Mouse (Mus musculus) gastrocnemius, adult 8-10 months (tissue): ENCODE data around the gene Atxn2. TPM values are rescaled to one million over a fixed set of nuclear protein-coding genes. Genes with fewer than 3 reads are reported as not detected.
"Not testable (repeated sequence)": the region's sequence is repeated elsewhere in the genome, so short reads cannot be mapped to it uniquely, and the experiment has no call there.

Source experiments
- DNase-seq, 2 experiments: peaks; one replicate each; pipeline ENCODE4 v3.0.0; 2022; ENCODE audit warnings: low spot score in 2 of 2
- total RNA-seq, 4 experiments: library from RNA; stranded (reverse); gene quantifications; 2 replicates each; pipeline ENCODE4 v1.2.4; 2022

The Atxn2 gene
- 100 to 1,000 TPM in 1 of 4 experiments, 10 to 100 TPM in 3; 82.6 to 108 (median 88.6) TPM for total RNA-seq

GRCm38 (mm10) chr5:121711174-121711927, at the start of gene Atxn2:
Gene Atxn2, plus strand, starts transcription at chr5:121711337.
- peak; percentile 71 to 80 for DNase-seq

- DNase-seq = no peak
These were observed 49.6 kb upstream of the Atxn2 start for GRCm38 (mm10) chr5:121661494-121661893.

GRCm38 (mm10) chr5:121663456-121663855, 47.7 kb upstream of the Atxn2 start:
- DNase-seq = no peak

DNA sequence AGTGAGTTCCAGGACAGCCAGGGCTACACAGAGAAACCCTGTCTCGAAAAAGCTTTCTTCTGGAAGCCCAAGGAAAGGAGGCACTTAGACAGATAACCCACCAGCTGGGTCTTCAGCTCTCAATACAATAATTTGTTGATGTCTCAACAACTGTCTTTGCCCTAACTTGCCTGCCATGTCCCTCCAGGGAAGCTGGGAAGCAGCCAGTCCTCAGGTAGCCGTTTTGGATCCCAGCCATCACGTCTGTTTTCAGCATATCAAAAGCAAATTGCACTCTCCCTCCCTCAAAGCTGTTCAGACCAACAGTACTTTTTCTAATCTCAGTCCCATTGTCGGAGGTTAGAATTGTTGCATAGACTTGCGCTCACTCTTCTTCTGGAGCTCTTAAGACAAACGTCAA, 47.1 kb upstream of the Atxn2 start:
- no peak for DNase-seq

- DNase-seq = no peak
These were observed 46.2 kb upstream of the Atxn2 start for GRCm38 (mm10) chr5:121664971-121665370.

DNA sequence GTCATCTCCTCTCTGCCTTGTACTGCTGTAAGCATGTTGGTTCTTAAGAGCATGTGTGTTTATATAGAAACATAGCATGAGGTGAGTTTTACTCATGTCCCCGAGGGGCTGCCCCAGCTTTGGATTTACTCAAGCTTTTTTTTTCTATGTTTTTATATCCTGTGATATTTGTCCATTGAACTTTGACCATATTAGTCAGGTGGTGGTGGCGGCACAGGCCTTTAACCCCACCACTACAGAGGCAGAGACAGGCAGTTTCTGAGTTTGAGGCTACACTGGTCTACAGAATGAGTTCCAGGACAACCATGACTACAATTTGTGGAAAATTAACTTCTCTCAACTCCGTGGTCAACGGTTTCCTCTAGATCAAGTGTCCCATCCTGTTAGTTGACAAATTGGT, 44.1 kb upstream of the Atxn2 start:
- DNase-seq = no peak

DNA sequence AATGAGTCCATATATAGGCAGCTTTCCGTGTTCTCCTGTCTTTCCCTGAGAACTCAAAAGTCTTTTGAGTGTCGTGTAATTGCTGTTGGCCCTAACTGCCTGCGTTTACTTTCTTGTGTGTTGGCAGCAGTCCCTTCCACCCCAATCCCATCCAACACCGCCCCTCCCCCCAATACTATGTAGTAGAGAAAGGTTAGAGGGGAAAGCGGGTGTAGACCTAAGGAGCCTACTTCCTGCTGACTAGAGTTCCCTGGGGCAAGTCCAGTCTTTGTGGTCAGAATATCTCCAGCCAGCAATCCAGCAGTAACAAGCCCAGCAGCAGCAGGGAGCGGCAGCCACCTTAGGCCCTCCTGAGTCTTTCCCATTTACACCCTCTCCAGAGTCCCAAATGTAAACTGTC, 42.7 kb upstream of the Atxn2 start:
- DNase-seq = no peak

GRCm38 (mm10) chr5:121670412-121670811, 40.7 kb upstream of the Atxn2 start:
- DNase-seq = no peak

GRCm38 (mm10) chr5:121682250-121682649, 28.9 kb upstream of the Atxn2 start:
- DNase-seq = no peak

GRCm38 (mm10) chr5:121685495-121685894, 25.6 kb upstream of the Atxn2 start:
- DNase-seq = no peak

DNA sequence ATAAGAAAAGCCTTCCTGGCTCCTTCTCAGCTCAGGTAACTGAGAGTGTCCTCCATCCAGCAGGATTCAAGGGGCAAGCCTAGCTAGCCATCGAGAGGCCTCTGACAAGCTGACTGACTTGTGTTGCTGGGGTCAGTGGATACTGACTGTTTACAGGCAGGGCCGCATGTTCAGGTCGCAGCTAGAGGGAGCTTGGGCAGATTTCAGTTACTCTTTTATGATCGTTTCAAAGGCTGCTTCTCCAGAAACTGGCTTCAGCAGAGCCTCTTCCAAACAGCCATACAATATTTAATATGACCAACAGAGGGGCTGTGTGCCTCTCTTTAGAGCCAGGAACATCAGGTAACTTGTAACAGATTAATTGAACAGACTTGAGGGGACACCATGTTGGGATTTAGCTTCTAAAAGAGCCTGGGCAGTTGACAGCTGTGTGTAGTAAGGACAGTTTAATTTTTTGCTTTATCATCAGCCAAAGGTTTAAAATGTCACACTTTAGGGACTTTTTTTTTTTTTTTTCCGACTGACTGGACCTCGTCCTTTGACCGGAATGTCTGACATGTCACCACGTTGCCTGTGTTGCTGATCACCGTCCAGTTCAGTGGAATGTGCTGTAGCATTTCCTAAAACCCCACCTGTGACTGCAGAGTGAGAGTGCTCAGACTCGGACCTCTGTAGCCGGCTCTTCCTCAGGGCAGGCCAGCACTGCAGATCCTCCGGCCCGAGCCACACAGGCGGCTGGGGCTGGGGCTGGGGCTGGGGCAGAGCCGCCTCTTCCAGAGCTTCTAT, 24.8 kb upstream of the Atxn2 start:
- no peak for DNase-seq

GRCm38 (mm10) chr5:121690482-121691211, 20.5 kb upstream of the Atxn2 start:
- DNase-seq = peak; percentile 26 to 38

- not testable (repeated sequence) for DNase-seq
These were observed 19.7 kb upstream of the Atxn2 start for GRCm38 (mm10) chr5:121691436-121691835.

DNA sequence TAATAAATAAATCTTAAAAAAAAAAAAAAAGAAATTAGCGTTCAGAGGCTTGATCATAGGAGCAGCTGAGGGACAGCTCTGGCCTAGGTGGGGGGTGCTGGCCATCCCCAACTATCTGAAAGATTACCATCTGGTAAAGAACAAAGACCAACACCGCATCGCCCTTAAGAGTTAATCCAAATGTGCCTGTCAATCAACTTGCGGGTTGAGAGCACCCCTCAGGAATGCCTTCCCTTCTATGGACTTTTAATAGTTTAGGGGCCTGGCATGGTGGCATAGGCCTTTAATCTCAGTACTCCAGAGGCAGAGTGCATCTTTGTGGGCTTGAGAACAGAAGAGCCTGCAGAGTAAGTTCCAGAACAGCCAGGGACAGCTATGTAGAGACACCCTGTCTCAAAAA, 18.2 kb upstream of the Atxn2 start:
- no peak for DNase-seq

- no peak for DNase-seq
These were observed 14.4 kb upstream of the Atxn2 start for GRCm38 (mm10) chr5:121696761-121697160.

GRCm38 (mm10) chr5:121699891-121700290, 11.2 kb upstream of the Atxn2 start:
- no peak for DNase-seq

GRCm38 (mm10) chr5:121700496-121700895, 10.6 kb upstream of the Atxn2 start:
- peak in 1 of 2 experiments; percentile 10 for DNase-seq

- no peak for DNase-seq
These were observed 9.9 kb upstream of the Atxn2 start for GRCm38 (mm10) chr5:121701111-121701769.

DNA sequence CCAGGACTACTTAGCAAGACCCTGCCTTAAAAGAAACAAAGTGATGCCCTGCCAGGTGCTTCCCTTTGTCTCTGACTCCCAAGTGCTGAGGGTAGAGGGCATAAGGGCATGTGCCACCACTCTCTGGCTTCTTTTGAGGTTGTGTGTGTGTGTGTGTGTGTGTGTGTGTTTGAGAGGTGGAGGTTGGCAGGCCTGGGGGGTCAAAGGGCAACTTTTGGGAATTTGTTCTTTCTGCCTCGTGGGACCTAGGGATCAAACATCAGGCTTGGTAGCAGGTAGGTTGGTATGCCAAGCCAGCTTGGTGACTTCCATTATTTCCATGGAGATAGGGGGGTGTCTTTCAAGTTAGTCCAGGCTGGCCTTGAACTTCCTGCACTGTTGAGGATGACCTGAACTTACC, 7.8 kb upstream of the Atxn2 start:
- DNase-seq = no peak

DNA sequence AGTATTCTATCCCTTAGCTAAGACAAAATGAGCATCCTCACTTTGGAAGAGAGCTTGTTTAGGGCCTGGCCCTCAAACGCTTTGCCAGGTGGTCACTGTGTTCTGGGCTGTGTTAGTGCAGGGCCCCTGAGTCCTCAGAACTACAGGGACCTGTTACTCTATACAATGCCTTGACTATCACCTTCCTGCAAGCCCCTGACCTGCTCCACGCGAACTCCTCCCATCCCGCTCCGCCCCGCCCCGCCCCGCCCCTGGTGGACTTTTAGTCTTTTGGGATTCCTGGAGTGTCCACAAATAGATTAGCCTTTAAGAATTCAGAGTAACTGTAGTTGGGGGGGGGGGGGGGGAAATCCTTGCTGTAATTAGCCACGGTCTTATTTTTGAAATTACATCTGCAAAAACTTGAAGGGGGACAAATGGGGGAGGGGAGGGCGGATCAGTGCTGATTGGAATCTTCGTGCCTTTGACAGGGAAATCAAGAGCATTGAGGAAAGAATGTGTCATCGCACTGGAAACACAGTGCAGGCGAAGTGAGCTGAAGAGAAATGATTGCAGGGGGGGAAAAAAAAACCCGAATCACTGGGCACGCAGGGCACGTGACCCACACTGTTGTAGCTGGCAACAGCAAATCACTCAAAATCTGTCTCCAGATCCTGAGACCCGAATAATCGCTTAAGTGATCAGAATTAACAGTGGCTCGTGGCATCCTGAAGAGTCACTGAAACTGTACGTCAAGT, 6.5 kb upstream of the Atxn2 start:
- DNase-seq = no peak

- no peak for DNase-seq
These were observed 735 bp upstream of the Atxn2 start for GRCm38 (mm10) chr5:121710402-121710801.
